Mouse (Mus musculus) right cerebral cortex, adult 18-20 months (tissue): Measurements from ENCODE around the gene Camta2.

Experiments
- DNase-seq: peaks from one replicate; pipeline ENCODE4 v3.0.0; 2022; ENCODE audit warnings: mixed read lengths

Camta2 gene

DNA sequence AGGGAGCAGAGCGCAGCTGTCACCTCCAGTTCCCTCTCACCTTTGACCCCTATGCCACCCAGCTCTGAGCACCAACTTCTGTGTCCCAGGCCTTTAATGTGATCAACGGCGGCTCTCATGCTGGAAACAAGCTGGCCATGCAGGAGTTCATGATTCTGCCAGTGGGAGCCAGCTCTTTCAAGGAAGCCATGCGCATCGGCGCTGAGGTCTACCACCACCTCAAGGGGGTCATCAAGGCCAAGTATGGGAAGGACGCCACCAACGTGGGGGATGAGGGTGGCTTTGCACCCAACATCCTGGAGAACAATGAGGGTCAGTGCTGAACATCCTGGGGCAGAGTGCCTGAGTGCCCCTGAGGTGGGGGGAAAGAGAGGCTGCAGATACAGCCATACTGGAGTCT lies 27.3 kb downstream of the Camta2 start:
- DNase-seq, result no peak

DNA sequence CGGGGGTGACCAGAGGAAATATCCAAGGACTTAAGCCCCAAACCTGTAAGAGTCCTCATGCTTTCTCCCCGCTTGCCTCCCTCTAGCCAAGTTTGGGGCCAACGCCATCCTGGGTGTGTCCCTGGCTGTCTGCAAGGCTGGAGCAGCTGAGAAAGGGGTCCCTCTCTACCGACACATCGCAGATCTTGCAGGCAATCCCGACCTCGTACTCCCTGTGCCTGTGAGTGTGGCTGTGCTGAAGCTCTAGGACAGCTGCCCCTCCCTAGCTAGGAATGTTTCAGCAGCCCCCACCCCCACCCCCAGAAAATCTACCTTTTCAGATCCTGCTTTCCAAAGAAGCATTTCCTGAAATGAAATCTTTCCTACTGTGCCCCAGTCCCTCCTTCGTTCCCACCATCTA lies 29.0 kb downstream of the Camta2 start:
- no peak for DNase-seq

DNA sequence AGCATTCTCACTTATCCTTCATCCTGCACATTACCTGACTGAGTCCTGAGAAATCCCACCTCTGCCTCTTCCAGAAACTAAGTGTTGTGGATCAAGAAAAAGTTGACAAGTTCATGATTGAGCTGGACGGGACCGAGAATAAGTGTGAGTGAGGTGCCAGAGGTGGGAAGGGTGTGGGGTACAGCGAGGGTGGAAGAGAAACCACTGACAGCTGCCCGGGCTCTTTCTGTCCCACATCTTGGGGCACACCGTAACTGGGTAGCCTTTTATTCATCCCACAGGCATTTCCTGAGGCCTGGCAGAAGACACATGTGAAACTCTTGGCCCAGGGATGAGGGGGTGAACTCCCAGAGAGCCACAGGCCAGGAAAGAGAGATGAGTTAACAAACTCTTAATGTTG lies 29.4 kb downstream of the Camta2 start:
- DNase-seq, result no peak

DNA sequence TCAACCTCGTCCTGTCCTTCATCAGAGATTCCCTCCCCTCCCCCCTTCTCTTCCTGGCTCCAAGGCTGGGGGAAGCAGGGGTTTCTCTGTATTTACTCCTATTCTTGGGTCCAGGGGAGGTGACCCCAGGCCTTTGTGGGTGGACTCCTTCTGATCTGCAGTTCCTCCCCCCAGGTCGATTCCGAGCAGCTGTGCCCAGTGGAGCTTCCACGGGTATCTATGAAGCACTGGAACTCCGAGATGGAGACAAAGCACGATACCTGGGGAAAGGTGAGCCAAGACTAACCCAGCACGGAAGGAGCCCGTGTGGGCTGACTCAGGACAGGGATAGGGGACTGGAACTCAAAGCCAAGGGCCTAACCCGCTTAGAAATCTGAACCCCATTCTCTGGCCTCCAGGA lies 29.9 kb downstream of the Camta2 start:
- DNase-seq, result no peak

DNA sequence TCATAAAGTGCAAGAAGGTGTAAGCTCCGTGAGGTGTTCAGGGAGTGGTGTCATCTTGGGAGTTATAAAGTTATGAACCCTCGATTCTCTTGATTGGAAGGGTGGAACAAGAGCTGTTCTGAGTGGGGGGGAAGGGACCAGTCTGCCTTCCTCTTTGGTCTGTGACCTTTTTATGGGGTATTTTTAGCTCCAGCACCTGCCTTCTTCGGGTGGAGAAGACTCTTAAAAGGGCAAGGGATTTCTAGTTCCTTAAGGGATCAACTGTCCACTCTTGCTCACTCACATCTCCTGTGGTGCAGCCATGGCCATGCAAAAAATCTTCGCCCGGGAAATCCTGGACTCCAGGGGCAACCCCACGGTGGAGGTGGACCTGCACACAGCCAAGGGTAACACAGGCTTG lies 30.3 kb downstream of the Camta2 start:
- no peak for DNase-seq

DNA sequence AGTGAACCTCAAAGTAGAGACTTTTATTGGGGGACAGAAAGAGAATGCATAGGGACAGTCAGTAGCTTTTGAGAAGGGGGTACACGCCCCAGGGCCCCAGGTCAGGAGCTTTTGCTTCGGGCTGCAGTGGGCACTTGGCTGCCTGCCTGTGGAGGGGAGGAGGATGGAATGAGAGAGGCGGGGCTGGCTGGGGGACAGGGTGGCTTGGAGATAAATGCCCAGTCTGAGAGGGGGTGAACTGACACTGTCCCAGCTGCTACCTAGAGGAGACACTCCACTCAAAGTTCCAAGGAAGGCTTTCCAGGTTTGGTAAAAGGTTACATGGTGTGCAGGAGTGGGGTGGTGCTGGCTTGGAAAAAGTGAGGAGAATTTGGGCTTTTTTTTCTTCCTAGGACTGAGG lies 30.9 kb downstream of the Camta2 start, which contains the start of gene Eno3:
Gene Eno3, plus strand, starts transcription at position 239 of the 400 bp plus-strand sequence.
- no peak for DNase-seq

DNA sequence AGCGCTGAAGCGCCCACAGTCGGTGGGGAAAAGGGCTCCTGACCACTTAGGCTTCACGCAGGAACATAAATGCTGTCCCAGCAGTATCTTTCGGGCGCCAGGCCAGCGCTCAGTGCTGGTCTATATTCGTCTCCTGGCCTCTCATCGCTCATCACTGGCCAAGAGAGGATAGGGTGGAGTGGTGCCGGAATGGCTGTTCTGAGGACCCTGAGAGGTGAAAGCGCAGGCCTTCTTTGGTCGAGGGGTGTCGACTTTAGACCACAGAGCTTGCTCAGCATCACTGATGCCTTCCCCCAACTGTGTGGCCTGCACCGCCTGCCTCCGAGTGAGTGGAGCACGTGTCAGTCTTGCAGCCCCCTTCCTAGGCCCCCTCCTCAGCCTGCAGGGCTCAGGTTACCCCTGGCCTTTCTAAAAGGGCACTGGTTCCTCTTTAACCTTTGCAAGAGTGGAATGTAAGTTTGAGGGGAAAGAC lies 31.4 kb downstream of the Camta2 start:
- no peak for DNase-seq

DNA sequence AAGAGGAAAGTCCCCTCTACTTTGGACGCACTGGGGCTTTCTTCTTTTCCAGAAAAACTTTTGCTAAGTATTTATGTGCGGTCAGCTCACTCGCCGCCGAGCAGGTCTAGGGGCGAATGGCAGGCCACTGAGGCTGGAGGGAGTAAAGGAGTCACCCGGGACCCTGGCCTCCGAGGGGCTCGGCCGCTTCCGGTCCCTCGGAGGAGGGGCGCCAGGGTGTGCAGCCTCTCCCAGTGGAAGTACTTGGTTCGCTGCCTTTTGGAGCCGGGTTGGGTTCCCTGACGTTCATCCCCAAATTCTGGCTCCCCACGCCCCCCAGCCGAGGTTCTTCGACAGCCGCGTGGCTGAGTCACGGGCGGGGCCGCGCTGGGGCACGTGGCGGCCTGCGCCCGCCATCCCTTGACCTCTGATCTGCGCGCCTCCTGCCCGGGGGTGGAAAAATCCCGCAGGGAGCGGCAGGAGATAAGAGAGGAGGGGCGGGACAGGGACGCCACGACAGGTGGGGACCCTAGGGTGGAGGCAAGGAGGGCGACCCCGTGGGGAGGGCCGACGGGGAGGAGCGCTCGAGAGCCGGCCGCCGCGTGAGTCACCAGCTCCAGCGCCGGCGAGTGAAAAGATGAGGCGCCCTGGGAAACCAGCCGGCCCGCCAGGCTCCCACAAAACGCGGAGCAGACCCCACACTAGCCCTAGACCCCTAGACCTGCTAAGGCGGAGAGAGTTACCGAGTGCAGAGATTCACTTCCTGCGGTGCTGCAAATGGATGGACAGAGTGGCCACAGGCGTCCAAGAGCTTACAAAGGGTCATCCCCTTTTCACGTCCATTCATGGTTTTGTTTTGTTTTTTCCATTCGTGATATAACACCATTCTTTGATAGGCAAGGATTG lies 32.1 kb downstream of the Camta2 start:
- no peak for DNase-seq

DNA sequence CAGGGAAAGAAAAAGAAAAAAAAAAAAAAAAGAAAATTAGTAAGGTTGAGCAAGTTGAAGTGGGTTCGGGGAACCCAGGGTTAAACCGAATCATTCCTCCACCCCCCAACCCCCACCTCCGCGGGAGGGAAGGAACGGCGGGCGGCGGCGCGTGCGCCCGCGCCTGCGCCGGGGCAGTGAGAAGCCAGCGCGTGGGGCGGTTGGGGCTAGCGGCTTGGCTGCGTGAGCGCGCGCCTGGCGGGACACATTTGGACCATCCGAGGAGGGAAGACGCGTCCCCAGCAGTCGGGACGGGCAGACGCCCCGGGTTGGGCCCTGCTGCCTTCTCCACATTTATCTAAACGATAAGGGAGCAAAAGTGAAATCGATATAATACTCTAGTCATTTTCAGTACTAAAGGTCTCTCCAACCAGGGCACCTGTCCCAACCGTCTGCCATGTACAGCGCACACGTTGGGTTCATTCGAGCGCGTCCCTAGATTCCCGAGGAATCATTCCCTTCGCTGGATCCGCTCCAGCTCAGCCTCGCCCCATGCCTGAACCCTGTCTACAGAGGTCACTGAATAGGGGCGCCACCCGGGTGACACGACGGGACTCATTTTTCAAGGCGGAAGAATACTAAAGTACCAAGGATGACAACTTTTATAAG lies 32.9 kb downstream of the Camta2 start:
- DNase-seq, result peak; percentile 77

DNA sequence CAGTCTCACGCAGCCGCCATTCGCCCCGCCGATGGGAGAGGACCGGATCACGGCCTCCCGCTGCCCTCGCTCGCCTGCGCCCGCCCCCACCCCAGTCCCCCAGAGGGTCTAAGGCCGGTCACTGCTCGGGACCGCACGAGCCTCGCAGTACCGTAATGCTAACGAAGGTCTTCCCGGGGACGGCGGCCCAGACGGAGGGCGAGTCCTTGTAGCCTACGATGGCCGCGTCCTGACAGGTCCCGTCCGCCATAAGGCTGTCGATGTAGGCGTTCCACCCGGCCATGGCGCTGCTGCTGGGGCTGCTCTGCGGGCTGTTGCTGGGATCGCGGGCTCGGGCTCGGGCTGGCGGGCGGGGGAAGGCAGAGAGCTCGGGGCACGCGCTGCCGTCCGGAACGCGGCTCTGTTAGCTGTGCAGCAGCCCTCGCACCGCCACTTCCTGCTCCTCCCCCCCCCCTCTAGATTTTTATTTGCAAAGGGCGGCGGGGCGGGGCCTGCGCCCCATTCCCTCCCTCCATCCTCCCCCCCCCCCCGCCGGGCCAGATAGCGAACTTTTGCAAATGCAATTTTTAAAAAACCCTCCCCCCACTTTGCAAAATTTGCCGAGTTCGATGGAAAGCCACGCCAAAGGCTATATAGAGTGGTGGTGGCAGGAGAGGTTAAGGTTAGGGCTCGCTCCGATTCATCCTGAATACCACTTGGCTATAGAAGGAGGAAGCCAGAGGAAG lies 33.5 kb downstream of the Camta2 start, which contains the start of gene Pfn1:
Gene Pfn1, minus strand, starts transcription at position 447 of the 725 bp plus-strand sequence.
- peak; percentile 75 for DNase-seq

DNA sequence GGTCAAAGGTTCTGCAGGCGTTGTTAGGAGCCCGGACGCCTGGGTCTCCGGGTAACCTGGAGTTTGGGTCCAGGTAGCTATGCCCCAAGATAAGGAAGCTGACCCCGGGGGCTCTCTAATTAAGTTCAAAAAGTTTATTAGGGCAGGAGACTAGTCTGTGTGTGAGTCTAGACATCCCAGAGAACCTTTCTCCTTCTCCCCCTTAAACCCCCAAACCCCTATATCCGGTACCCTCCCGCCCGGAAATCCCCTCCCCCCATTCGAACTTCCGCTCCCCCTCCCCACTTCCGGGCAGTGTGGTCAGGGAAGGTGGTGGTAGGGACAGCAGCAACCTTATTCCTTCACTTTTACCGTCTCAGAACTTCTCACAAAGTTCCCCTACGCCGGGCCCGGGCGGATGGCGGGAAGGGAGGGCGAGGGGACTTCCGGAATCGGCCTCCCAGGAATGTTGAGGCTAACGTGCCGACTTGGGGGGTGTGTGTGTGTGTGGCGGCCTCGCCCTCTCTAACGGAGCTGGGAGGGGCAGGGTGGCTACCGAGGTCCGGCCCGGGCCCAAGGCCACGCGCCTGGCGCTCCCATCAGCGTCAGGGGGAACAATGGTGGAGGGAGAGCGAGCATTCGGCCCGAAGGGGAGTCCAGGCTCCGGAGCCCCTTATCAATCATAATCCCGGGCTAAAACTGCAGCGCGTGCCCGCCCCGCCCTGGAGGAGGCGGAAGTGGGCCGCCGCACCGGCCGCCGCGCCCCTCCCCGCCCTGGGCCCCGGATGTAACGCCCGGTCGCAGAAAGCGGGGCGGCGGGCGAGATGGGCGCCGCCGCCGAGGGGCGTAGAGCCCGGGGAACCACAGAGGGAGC lies 34.3 kb downstream of the Camta2 start:
- no peak for DNase-seq

DNA sequence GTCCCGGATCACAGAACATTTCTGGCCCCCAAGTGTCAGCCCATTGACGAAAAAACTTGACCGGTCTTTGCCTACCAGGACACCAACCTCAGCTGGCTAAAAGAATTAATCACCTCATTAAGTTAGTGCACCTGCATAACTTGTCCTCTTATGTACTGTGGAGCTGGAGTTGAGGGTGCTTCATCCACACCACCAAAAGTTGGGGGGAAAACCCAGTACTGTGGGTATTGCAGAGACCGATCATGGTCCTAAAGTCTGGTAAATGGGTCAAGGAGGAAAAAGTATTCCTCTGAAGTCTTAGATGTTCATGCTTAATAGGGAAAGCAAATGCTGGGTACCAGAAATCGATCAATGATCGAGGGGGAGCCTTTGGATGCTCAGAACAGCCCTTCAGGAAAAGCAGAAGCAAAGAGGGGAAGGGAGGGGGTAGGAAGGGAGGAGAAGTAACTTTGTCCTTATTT lies 35.0 kb downstream of the Camta2 start:
- DNase-seq, result no peak

DNA sequence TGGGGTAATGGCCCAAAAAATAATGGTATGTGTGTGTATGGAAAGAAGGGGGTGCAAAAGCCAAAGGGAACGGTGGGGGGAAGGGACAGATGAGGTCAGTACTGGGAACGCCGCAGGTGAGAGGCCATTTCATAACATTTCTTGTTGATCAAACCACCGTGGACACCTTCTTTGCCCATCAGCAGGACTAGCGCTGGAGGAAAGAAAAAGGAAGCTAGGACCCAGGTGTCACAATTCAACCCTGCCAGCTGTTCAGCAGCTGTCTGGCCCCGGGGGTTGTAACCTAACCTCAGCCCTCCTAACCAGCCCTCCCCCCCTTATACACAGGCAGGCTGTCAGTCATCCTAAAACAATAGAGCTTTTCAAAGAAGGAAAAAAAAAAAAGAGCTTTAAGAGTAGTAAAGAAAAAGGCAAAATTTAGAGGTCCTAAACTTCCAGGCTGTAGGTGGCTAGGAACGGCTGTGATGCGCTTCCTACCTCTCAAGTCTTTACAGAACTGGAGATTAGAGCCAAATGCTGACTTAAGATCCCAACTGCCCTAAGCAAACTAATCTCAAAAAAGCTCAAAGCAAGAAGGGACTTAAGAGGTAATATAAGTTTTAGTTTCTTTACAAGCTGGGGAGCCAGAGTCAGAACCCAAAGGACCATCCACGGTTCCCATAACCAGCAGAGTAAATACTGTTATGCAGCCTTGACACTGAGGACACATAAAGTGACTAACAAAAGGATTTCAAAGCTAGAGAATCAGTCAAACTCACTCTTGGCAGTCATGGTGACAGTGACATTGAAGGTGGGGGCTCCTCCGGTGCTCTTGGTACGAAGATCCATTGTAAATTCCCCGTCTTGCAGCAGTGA lies 35.6 kb downstream of the Camta2 start:
- no peak for DNase-seq

DNA sequence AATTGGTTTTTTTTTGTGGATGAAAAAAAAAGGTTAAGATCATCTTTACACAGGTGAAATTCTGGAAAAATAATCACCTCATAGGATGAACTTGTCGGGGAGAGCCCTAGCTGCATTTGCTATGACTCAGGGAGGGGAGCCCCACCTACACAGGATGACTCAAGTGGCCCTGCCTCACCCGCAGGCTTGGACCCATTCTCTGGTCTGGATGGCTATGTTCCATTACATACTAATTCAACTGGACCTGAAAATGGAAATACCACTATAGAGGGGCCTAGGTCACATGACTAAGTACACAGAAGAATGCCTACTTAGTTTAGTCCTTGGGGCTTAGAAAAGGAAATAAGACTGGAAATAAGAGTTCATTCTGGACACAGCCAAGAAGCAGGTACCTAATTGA lies 36.5 kb downstream of the Camta2 start:
- no peak for DNase-seq

DNA sequence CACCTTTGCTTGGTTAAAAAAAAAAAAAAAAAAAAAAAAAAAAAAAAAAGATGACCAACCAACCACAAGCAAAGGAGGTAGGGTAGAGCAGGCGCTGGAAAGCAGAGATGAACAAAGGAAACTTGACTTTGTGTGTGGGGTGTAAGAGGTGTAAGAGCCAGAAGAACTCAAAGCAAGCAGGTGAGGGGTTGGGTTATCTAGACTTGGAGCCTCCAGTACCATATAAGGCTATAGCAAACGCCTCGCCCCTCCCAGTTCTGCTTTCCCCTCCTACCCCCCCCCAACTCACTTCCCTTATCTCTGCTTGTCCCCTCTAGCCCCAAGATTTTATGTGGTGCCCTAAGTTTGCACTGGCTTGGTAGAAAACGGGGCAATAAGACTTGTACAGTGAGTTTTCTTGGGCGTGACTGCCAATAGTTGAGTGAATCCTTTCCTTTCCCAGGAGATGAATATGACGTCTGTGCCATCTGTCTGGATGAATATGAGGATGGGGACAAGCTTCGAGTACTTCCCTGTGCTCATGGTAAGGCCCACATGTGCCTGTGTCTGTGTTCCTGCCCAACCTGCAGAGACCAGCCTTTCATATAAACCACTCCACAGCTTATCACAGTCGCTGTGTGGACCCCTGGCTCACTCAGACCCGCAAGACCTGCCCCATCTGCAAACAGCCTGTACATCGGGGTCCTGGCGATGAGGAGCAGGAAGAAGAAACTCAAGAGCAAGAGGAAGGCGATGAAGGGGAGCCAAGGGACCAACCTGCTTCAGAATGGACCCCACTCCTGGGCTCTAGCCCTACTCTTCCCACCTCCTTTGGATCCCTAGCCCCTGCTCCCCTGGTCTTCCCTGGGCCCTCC lies 37.4 kb downstream of the Camta2 start:
- no peak for DNase-seq

DNA sequence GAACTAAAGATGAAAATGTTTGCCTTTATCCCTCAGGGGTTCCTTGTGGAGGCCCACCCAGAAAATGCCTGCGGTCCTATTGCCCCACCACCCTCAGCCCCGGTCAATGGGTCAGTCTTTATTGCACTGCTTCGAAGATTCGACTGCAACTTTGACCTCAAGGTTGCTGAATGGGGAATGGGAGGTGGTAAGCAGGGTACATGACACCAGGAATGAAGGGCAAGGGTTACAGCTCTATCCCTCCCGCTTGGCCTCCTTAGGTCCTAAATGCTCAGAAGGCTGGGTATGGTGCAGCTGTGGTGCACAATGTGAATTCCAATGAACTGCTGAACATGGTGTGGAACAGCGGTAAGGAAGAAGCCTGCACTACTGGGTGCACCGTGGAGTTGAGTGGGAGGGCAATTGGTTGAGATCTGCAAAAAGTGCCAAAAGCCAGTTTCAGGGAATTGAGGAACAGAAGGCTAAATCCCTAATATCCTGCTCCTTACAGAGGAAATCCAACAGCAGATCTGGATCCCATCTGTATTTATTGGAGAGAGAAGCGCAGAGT lies 38.6 kb downstream of the Camta2 start:
- no peak for DNase-seq

DNA sequence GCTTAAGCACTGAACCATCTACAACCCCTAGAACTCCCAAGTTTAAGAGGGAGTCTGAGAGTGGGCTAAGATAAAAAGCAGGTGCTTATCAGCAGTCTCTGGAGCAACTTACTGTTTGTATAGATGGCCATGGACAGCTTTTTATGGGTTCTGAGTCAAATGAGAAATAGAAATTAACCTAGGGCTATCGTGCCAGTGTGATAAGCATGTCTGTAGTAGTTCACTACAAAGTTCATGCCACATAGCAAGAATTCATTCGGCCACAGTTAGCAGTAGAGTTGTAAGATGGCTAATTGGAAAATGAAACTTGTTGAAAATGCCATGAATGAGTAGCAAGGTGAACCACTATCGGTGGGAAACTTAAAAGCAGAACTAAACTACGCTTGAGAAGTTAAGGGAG lies 39.4 kb downstream of the Camta2 start:
- DNase-seq, result no peak

DNA sequence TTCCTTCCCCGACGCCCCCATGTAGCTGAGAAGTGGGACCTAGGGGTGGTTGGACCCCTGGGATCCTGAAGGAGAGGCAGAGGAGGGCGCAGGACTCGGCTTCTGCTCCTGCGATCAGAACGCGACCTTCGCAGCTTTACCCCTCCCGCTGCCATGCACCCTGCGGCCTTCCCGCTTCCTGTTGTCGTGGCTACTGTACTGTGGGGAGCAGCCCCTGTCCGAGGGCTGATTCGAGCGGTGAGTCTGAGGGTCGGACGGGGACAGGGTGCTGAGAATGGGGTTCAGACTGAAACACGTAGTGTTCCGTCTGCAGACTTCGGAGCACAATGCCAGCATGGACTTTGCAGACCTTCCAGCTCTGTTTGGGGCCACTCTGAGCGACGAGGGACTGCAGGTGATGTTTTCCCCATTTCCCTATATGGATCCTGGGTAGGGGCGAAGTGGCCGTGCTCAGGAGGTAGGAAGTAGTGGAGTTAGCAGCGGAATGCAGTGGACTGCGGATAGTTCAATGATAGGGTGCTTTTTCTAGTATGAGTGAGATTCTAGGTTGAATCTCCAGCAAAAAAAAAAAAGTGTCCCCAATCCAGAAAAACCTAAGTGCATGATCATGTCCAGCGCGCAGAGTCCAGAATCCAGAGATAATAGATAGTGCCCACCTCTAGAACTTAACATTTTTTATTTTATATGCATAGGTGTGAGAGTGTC lies 40.0 kb downstream of the Camta2 start:
- no peak for DNase-seq
